Mouse (Mus musculus) kidney, postnatal 10 days (tissue): Measurements from ENCODE around the gene Rbbp8nl.
"Not testable (repeated sequence)": the region's sequence is repeated elsewhere in the genome, so short reads cannot be mapped to it uniquely, and the experiment has no call there.

Source experiments
- DNase-seq: peaks from one replicate; pipeline ENCODE4 v3.0.0; 2021; ENCODE audit warnings: mixed read lengths

Gene Rbbp8nl

DNA sequence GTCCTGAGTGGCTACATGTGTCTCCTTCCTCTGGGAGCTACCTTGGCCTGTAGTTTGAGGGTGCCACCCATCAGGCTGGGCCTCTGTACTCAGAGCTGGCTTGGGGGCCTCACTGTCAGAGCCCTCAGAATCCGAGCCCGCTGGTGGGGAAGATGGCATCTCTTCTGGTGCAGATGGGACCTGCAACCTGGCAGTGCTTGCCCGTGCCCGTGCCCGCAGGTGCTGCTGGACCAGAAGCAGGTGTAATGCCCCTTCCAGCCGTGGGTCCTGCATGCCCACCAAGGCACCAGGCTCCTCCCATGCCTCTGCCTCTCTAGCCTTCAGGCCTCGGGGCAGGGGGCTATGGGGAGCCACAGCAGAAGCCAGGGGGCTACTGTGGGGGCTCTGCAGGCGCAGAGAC is 10.4 kb downstream of the Rbbp8nl start:
- DNase-seq = no peak

DNA sequence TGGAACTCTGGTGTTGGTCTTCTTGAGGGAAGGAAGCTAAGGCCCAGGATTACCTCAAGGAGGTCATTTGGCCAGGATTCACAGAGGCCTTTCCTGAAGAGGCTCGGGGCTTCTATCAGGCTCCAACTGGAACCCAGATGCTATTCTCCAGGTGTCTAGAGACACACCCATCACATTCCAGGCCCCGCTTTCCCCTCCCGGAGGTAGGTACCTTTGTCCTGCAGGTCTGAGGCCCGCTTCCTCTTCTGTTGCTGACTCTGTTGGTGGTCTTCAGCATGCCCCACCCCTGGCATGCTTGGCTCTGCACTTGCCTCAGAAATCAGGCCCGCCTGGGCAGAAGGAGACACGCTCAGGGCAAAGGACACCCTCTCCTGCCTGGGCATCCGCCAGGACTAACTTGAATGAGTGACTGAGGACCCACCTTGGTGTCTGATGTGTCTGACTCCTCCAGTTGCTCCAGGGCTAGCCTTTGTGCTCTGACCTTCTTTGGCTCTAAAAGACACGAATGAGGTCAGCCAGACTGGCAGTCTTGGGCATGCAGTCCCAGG is 11.8 kb downstream of the Rbbp8nl start:
- DNase-seq = no peak

DNA sequence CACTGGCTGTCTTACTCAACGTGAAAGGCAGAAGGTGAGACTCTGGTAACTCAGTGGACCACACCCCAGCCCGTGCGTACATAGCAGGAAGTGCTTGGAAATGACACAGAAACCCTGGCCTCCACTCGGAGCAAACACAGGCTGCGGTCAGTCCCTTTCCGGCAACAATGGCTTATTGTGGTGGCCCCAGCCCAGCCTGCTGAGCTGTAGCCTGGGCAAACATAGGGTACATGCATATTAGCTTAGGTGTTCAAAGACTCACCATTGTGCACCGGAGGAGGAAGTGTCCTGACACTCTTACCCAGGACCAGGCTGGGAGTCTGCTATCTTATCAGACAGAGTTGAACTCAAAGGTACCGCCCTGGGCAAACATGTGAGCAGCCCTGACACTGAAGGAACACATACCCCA is 12.8 kb downstream of the Rbbp8nl start:
- DNase-seq = no peak

DNA sequence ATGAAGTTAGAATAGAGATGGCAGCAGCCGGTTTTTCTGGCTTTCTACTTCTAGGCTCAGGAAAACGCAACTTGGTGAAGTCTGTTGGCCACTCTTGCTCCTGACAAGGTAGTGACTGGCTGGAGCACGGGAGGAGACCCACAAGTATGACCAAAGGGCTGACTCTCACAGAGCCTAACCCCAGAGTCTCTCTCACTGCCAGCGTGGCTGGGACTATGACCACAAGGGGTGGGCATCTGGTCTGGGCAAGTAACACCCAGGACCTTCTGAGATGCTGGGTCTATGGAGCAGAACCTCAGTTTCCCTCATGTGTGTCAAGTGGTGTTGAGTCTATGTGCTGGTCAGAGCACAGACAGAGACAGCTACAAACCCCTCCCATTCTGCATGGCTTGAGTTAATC is 13.3 kb downstream of the Rbbp8nl start:
- no peak for DNase-seq

DNA sequence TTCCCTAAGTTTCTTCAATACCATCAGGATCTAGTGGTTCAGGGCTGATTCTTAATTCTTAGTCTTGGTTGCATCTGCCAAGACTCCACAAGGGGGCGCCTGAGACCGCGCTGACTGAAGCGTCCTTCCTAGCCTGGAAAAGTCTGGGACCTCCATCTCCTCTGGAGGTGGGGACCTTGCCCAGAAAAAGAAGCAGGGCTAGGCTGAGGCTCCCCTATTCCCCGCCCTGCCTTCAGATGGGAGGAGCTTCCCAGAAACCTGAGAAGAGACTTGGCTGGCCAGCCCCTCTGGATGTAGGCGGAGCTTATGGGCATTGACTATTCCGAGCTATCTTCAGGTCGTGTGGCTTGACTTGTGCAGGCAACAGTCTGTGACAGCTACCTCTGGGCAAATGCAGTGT is 13.8 kb downstream of the Rbbp8nl start:
- peak; percentile 91 for DNase-seq

DNA sequence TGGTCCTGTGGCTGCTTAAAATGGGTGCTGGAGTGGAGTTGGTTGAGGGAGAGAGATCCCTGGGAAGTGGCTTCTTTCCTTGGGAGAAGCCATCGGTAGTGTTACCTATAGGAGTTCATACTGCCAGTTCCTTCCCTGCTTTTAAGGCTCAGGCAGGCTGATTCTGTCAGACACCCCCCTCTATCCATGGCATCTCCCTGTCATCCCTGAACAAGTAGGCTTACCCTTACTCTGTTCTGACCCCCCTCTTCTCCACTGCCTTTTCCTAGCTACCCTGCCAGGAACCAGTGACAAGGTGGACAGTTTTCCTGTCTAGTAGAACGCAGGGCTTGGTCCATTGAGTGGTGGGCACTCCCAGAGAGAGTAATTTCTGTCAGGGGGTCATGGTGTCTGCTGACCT is 15.2 kb downstream of the Rbbp8nl start:
- no peak for DNase-seq

DNA sequence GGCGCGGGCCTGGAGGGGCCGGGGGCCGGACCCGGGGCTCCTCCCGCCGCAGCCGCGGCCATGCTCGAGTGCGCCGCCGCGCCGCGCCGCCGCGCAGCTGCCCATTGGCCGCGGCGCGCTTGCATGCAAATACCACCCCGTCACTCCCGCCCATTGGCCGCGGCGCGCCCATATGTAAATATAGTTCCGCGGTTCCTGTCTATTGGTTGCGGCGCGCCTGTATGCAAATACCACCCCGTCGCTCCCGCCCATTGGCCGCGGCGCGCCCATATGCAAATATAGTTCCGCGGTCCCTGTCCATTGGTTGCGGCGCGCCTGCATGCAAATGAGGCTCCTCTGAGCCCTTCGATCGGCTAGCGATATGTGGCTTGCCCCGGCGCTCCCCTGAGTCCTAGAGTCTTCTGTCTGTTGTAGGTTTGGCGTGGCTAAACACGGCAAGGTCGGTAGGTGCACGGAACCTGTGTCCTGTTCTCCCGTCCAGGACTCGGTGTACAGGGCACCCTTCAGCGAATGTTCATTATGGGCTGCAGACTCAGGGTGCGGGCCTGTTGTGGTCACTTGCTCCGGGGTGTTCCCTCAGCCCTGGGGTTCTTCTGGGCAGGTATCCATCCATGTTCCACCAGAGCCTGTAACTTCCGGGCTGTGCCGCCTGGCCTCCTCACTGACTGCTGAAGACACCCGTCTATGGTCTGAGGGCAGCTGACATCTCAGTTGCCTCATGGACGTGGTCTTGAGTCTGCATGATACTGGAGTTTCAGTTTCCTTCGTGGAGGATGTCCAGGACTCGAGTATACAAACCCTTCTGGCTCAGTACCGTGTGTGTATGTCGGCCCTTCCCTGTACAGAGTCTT is 16.1 kb downstream of the Rbbp8nl start, which contains the start of gene Cables2:
Cables2 (minus strand) TSS at position 103 of the 851 bp plus-strand sequence.
- peak; percentile 96 for DNase-seq

DNA sequence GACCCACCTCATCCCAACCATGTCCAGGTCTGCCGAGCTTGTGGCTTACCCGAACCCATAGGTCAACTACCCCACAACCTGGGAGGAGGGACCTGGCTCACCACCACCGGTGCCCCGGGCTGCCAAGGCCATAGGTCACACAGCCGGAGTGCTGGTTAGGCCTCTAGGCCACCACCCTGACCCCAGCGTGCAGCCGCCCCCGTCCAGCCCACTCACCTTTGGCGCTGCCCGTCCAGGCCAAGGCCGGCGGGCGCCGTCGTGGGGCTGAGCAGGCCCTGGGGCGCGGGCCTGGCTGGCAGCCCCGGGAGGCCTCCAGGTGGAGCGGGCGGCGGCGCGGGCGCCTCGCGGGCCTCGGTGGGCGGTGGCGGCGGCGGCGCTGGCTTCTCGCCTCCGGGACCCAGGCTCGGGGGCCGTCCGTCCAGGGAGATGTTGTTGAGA is 16.8 kb downstream of the Rbbp8nl start:
- DNase-seq = peak; percentile 62

DNA sequence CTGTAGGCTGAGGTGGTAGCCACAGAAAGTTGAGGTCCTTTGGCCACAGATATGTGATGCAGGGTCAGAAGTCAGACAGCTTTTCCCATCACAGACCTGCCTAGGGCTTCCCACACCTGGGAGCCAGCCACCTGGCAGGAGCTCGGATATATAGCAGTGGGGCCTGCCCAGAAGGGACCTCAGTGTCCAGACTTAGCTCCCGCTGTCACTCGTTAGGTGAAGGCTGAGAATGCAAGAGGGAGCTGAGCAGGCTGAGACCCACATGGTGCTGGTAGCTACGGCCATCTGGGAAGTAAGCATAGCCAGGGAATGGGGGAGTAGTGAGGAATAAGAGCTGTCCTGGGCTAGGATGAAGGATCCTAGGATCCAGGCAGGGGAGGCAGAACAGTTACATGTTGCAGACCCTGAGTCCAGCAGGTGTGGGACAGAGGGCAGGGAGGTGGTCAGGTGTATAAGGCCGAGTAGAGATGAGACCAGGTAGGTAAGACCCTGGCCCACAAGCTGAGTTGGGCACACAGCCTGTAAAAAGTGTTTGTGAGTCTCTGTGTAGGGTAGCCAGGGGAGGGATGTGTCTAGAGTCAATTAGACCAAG is 17.8 kb downstream of the Rbbp8nl start:
- DNase-seq = no peak

DNA sequence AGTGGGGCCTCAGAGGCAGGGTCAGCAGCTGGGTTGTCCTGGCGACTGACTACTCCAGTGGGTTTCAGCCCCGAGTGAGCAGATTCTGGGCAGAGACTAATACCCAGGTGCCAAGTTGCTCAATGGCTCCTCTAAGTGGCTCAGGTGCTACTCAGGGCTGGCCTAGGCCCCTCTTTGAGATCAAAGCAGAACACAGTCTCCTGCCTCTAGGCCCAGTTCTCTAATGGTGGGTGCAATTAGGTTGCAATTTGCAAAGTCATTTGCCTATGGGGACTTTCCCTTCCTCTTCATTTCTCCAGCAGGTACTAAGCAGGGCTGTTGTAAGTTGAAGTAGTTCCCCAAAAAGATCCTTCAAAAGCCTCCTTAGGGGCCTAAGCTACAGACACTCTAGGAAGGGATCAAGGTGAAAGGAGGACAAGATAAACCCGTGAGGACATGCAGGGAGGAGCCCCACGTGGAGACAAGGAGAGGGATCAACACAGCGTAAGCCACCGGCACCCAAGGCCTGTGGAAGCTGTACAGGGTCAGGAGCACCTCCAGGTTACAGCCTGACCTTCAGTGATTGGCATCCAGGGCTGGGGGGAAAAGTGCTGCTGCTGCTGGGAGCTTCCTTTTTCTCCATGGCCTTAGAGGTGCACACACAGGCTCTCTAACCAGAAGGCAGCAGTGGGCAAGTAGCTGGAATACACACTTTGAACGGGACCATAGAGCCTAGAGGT is 19.0 kb downstream of the Rbbp8nl start:
- DNase-seq = no peak

DNA sequence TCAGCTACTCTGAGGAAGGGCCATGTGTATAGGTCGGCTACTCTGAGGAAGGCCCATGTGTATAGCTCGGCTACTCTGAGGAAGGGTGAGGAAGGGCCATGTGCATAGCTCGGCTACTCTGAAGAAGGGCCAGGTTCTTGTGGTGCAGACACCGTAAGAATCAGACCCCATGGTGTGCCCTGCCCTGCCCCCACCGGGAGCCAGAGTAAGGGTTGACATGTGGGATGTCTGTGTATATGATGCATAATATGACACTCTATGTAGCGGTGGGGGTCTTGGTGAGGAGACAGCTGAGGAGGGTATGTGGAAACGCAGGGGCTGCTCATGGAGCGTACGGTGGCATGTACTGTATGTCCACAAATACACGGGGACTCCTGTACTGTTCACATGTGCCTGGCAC is 20.4 kb downstream of the Rbbp8nl start:
- no peak for DNase-seq

DNA sequence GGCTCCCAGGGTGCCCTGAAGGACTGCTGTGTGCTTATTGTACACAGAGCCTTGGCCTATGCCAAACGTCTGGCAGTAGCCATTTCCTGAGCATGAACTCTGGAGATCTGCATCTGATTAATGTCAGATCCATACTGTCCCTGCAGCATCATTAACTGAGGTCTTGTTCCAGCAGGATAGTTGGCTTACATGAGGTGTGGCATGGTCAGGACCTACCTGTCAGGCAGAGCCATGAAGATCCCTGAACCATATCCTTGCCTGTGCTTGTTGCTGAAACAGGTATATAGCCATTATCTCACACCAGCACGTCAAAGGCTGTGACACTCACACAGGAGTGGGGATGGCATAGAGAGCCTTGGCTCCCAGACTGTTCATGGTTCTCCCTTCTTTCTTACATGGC is 21.7 kb downstream of the Rbbp8nl start:
- DNase-seq = no peak

DNA sequence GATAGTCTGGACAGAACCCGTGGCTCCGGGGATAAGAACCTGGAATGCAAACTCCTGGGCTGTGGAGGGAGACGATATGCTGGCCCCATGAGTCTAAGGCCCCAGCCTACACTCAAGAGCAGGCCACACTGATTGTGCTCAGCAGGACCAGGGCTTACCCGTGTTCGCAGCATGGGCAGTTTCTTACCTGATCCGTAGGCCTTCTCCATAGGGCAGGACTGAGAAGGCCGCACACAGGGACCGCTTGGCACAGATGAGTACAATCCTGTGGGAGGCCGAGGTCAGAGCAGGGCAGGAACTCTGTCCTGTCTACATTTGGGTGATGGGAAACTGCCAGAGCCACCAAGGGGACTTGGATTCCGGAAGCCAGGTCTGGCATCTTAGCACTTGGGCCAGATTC is 26.8 kb downstream of the Rbbp8nl start:
- DNase-seq = no peak

DNA sequence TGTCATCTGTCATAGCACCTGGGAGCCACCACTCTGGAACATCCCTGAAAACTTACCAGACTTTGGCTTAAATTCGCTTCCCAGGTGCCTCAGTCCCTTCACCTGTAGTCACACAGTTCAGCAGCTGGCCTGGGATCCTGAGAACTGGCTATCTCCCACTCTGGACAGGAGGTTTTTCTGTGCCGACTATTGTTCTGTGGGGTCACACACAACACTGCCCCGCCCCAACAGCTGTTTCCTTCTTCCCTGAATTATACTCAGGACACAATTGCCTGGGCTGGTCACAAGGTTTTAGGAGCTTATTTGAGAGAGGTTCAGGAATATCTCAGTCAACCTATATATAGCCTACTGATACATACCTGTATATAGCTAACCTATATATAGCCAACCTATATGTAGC is 27.2 kb downstream of the Rbbp8nl start:
- DNase-seq = peak; percentile 67

DNA sequence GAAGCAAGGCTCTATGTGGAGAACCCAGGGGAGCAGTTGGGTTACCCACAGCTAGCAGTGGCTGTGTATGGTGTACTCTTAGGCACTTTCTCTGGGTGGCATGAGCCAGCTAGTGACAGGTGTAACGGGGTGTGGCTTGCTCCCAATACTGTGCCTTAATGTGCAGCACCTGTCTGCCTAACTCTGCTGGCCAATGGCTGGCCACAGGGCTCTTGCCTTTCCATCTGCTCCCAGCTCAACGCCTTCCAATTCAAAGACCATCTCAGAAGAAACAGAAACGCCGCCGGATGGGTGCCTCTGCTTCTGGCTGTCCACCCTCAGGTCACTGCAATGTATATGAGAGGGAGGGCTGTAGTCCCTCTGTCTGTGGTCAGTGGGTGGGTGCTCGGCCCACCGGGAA is 27.8 kb downstream of the Rbbp8nl start:
- no peak for DNase-seq

DNA sequence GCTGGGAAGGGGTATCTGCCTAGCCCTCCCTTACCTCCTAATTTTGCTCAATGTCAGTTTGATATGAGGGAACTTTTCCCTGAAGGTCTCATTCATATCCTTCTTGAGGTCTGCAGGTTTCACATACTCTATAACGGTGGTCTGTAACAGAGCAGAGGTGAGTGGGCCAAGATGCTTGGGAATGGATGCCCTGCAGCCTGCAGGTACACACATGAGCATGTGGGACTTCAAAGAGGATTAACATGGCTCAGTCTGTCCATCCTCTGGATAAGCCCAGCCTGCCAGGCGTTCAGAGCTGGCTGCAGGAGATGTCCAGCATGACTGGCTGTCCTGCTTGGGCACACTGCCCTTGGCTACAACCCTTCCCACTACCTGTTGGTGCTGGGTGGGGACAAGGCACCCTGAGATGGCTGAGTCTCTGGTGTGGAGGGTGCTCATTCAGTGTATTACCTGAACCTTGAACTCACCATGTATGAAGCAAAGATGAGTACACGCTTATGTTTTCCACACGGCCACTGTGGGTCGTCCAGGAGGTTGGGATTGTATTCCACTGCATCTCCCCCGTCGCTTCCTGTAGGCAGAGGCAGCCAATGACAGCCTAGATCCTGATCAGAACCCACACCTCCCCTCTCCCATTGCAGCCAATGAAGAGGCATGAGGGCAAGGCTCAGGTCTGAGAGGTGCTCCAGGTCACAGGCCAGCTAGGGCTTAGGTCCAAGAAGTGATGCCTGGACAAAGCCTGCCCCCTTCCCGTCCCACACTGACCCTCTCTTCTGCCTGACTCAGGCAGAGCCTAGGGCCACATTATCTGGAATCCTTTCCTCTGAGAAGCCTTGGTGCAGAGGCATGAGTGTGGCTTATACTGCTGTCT is 28.8 kb downstream of the Rbbp8nl start:
- DNase-seq = no peak

DNA sequence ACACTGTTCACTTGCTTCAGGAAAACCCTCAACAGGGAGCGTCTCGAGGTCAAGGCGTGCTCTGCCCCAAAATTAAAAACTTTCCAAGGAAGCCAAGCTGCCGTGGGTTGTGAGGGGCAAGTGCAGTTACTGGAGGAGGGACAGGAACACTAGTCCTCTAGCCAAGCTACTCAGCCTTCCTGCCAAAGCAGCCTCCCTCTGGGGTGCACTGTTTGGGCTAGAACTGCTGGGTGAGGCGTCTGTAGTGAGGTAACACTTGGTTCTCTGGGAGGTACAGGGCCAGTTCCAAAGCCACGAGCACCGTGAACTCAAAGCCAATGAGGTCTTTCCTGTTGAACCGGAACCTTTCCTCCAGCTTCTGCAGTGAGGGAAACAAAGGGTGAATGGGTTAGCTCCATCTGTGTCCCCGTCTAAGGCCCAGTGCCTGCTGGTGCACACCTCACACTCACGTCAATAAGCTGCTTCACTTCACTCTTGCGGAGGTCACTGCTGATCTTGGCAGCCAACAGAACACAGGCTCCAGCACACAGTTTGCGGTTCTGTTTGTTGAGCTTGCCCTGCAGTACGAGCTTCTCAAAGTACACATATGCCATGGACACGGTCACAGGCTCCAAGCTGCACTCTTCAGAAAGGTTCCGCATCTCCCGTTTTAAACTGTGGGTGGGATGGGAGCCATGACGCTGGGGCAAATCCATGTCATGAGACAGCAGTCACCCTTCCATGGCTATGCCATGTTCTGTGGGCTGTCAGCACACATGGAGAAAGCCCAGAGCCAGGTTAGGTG is 29.7 kb downstream of the Rbbp8nl start:
- not testable (repeated sequence) for DNase-seq

DNA sequence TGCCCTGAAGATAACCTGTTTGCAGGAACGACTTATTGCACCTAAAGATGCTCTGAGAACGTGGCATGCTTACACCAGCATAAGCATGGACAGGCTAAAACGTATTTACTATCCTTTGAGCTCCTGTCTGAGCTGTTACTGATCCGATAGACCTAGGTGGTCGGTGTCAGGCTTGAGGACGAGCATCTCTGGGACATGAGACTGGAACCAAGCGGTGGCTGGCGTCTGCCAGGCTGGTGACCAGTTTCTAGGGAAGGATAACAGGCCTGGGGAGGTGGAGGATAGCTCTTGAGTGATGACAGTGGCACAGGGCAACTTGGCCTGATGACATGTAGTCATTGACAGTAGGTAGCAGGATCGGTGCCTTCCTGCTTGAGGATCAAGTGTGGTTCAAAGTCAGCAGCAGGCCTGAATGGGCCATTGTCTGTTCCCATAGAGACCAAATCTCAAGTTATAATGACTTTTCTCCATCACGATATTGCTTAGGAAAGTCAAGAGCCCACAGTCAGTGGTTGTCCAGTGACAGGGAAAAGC is 30.7 kb downstream of the Rbbp8nl start:
- not testable (repeated sequence) for DNase-seq

DNA sequence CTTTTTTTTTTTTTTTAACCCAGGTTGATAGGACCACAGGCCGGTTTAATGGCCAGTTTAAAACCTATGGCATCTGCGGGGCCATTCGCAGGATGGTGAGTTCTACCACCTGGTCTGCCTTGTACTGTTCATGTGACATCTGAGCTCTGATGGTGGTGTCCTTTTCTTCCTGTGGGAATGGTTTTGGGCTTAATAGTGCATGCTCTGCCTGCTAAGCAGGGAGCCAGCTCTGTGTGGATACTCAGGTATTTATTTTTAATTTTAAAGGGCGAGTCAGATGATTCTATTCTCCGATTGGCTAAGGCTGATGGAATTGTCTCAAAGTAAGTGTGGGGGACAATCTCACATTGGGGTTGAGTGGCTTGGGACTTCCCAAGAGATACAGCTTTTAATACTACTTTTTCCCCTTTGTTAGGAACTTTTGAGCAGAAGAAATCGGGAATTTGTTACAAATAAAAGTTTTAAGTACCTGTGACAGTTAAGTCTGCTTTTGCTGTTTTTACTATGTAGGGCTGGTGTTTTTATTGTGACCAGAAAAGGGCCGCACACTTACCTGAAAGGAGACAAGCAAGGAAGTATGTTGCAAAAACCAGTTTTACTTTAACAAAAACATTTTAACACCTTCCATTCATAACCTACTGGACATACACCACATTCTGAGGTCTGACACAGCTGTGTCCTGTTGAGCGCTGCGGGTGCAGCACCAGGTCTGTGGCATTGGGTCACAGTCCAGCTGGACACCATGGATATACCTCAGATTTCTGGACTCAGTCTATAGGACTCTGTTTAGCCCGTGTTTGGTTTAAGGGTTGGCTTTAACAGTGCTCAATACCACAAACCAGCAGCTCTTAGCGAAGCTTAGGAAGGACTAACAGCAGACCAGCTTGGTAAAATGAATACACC is 31.5 kb downstream of the Rbbp8nl start:
- DNase-seq = no peak

DNA sequence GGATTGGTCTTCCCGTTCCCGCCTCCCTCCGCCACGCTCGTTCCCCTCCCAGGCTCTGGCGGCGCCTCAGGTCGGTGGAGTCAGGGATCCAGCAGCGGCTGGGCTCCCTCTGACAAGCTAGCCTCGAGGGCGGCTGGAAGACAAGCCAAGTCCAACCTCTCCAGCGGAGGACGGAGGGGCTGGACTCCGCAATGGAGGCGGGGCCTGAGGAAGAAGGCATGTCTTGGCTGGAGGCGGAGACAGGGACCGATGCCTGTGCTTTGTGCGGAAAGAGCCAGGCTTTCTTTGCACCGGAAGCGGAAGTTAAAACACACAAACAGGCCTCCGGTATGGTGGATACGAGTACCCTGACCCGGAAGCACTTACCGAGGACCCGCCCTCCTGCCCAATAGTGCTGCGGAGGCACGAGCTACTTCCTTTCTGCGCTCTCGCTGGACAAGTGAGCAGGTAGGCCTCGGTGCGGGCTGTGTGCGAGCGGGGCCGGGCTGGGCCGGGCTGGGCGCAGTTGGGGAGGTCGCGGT is 32.6 kb downstream of the Rbbp8nl start, which contains the start of gene Rps21:
Rps21 (plus strand) TSS at position 377 of the 521 bp plus-strand sequence.
- DNase-seq = peak; percentile 98
